Mouse (Mus musculus) ovary, adult 2 months (tissue): Measurements from ENCODE around the gene Gfy. TPM values are rescaled to one million over a fixed set of nuclear protein-coding genes. Genes with fewer than 3 reads are reported as not detected.

Experiments used
- polyA plus RNA-seq: library from polyadenylated mRNA; depleted of rRNA; stranded (reverse); fragments of >200 nt; gene quantifications from 2 replicates; pipeline ENCODE4 v1.2.3, GENCODE M21; 2012; rRNA removed

Gfy gene
- polyA plus RNA-seq: not detected in 2 replicates

DNA sequence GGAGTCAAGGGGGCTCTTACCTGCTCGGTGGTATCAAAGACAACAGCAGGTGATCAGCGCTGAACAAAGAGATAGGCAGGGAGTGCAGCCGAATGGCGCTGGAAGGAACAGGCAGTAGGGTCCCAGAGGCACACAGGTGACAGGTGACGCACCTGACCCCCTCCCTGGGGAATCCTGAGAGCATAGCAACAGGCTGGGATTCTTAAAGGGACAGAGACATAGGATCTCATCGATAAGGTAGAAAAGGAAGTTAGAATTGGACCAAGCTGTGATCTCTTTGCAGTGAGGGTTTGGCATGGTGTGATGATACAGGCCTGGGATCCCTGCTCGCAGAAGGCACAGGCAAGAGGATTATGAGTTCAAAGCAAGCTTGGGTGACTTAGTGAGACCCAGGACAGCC, at the start of gene Gfy:
Gene Gfy, minus strand, starts transcription at position 101 of the 400 bp plus-strand sequence.

DNA sequence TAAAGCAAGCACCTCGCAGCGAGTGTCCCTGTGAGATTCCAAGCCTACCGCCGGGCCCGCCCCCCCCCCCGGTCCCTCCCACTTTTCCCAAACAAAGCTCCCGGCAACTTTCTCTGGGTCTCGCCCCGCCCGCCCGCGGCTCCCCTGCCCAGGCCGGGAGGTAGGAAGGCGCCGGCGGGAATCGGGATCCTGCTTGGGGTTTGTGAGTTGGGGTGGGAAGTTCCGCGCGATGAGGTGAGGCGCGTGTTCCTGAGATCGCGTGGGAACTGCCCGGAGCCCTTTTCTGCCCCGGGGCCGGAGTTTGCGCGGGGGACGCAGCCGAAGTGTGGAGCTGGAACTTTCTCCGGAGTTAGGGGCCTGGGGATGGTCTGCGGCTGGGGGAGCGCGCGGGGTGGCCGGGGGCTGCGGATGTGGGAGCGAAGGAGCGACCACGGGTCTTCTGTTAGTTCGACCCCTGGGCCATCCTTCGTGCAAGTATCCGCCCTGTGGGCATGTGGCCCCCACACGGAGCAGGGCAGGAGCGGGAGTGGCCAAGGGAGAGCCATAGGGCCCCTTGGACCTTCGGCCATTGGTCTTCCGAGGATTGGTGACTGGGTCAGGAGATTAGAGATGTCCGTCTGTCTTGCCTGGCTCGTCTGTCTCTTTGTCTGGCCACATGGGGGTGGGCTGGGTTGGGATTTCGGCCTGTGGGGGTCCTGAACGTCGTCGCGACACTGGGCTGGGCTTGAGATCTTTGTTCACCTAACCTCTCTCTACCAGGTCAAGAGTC, 36.5 kb upstream of the Gfy start, which contains the start of gene Tead2:
Gene Tead2, plus strand, starts transcription at position 81 of the 769 bp plus-strand sequence.

DNA sequence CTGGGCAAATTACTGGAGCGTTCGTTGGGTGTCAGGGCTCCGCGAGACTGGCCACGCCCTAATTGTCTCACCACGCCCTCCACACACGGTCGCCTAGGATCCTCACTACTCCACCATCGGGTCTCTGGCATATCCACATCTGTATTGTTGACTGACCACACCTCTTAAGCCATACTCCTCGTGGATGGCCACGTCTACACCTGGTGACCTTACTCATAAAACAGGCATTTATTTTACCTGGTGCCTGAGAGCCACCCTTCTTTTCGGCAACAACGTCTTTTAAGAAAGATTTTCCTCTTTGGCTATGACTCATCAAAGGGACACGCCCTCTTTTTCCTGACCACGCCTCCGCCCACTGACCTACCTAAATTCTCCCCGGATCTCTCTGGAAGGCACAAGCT, 32.5 kb upstream of the Gfy start, which contains the start of gene Dkkl1:
Gene Dkkl1, minus strand, starts transcription at position 297 of the 401 bp plus-strand sequence.

DNA sequence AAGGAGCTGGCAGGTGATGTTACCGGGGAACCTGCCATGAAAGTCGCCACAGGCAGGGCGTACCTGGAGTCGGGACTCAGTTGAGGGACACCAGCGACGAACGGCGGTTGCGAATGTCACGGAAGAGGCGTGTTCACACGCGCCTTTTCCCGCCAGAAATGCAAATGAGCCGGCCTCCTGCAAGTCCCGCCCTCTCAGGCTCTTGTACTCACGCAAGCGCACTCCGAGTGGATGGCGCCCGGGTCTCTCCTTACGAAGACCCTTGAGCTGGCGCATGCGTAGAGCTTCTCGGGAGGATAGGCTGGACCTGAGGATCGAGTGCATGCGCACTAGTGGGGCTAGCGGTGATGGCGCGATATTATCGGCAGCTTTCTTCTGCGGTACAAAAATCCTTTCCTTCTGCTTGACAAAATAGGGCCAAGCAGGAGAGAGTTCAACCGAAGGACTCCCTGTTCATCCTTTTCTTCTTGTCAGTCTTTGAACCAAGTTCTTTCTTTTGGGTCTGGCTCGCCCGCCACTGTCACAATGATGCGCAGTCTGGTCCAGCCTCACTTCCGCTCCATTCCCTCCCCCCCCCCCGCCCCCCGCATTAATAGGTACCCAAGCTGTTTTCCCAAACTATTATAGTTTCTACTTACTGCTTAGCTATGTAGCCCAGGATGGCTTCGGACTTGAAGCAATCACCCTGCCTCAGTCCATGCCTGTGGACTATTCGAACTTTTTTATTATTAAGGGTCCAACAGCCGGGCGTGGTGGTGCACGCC, 25.2 kb upstream of the Gfy start, which contains the start of gene Ccdc155:
Gene Ccdc155, minus strand, starts transcription at position 513 of the 764 bp plus-strand sequence.

DNA sequence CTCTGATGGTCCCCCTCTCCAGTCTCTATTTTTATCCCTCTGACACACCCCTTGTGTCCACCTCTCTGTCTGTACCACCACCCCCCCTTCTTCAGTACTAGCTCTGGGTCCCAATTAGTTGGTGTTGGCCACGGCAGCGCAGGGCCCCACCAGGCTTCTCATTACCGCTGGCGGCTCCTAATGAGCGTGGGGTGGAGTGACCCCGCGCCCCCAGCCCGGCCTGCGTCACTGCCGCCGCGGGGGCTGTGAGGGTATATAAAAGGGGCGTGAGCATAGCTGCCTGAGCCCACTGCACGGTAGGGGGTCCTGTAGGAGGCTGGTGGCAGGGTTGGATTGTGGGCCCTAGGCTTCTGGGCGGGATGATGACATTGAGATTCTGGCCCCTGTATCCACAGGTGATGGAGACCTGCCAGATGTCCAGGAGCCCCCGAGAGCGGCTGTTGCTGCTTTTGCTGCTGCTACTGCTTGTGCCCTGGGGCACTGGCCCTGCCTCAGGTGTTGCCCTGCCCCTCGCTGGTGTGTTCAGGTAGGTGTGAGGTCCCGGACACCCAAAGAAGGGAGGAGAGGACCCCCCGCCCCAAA, 1.6 kb upstream of the Gfy start, which contains the start of gene Pth2:
Gene Pth2, plus strand, starts transcription at position 100 of the 582 bp plus-strand sequence.

DNA sequence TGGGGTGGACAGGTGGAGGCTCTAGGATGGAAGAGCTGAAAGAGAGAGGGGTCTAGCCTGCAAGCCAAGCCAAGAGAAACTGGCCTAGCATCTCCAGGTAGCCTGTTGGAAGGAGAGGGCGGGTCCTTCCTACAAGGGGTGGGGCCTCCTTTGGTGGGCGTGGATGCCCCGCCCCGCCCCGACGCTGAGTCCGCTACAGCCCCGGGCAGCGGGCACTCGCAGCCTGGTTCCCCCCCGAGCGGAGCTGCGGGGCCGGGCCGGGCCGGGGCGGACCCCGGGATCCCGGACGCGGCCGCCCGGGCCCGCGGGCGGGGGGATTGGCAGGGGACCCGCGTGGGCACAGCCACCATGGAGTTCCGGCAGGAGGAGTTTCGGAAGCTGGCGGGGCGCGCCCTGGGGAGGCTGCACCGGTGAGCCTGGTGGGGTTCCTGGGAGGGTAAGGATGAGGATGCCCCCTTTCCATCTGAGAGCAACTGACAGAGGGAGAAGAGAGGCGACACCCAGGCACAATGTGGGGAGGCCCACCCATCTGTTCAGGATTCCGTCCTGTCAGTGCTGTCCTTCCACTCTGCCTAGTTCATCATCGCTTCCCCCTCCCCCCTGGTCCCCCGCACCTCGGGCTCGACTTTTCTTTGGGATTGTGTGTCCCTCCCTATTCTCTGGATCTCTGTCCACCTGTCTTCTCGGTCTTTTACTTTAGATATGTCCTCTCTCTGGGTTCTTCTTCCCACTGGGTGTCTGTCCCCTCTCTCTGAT, 15.5 kb downstream of the Gfy start, which contains the start of gene Slc17a7:
Gene Slc17a7, plus strand, starts transcription at position 215 of the 756 bp plus-strand sequence.

DNA sequence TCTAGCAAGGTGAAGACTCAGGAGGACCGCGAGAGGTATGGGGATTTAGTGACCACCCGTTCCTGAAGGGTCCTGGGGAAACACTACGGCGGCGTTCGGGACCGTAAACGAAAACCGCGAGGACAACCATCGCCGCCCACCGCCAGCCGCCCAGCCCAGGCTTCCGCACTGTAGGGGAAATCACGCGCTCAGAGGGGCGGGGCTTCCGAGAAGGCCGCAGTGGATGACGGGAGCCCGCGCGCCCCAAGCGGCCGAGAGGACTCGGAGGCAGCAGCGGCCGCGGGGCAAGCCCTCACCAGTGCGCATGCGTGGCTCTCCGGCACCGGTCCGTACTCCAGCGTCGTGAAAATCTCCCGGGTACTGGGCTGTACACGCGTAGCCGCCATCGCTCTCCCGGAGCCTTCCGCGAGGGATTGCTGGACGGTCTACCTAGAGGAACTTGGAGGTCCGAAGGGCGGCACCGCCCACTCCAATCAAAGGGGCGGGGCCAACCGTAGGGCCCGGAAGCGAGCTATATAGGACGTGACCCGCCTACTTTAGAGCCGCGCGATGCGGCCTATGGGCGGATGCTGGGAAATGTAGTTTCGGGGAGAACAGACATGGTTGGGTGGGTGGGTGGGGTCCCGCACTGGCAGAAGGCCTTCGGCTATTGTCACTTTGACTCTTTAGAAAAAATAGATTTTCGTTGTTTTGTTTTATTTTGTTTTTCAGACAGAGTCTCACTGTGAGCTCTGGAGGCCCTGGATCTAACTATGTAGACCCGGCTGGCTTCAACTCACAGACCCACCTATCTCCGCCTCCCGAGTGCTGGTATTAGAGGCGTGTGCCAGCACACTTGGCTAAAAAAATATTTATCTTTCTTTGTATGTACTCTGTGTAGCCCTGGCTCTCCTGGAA, 25.0 kb downstream of the Gfy start, which contains the start of the genes Pih1d1 and Aldh16a1:
Gene Pih1d1, plus strand, starts transcription at position 208 of the 897 bp plus-strand sequence.
Gene Aldh16a1, minus strand, starts transcription at position 489 of the 897 bp plus-strand sequence.

DNA sequence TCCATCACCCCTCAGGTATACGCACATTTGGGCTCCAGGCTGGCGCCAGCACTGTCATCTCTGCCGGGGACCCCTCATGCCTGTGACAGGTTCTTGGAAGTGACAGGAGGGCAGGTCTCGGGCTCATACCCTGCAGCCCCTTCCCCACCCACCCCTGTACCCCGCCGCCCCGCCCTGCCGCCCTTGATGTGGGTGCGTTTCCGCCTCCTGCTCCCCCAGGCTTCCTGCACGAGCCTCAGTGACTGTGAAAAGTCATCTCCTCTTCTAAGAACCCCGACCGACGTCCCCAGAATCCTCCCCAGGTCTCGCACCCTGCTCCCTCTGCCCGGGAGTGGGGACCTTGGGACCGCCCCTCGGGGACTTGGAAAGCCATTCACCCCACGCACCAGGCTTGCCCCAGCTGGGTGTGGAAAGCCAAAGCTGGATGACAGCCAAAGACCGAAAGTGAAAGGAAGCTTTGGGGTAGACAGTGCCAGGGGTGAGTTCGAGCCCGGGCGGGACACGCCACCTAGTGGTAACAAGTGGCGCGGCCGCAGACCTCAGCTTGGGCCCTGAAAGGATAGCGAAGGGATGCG, 43.3 kb downstream of the Gfy start, which contains the start of the genes Gm45713 and Flt3l:
Gene Gm45713, minus strand, starts transcription at position 239 of the 575 bp plus-strand sequence.
Gene Flt3l, minus strand, starts transcription at position 440 of the 575 bp plus-strand sequence.

DNA sequence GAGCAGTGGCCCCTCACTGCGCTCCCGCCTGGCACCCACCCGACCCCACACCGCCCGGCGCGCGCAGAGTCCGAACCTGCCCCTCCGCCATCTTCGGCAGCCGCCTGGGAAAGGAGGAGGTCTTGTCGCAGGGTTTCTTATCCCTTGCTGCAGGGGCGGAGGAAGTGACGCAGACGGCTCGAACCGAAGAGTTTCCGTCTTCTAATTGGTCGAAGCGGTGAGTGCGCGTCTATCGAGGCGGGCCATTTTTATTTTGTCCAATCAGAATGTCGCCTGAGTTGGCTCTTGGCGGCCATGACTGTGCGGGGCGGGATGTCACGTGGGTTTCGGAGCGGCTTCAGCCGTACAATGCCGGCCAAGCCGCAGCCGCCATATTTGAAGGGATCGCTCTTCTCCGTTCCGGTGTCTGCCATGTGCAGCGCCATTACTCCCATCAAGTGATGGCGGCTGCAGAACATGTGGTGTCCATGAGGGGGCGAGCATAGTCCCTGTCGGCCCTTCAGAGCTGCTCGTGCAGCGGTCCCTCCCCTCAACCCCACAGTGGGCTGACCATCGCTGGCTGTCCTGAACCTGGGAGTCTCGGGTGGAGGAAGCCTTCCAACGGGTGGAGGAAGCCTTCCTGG, 50.6 kb downstream of the Gfy start, which contains the start of gene Rpl13a:
Gene Rpl13a, minus strand, starts transcription at position 138 of the 623 bp plus-strand sequence.

Other genes with a start within 250 kb of the Gfy start
- 0.08 TPM in 1 of 2 replicates, not detected in the other for gene Tsks, start 236.4 kb downstream of the Gfy start, polyA plus RNA-seq
- gene Cpt1c, start 204.7 kb downstream of the Gfy start, polyA plus RNA-seq: 61.1 and 66.1 TPM in 2 replicates
- 364 and 448 TPM in 2 replicates for gene Prmt1, start 193.0 kb downstream of the Gfy start, polyA plus RNA-seq
- 154 and 158 TPM in 2 replicates for gene Irf3, start 181.9 kb downstream of the Gfy start, polyA plus RNA-seq
- gene Bcl2l12, start 180.9 kb downstream of the Gfy start, polyA plus RNA-seq: 43.3 and 49.2 TPM in 2 replicates
- gene Scaf1, start 163.2 kb downstream of the Gfy start, polyA plus RNA-seq: 116 and 132 TPM in 2 replicates
- 161 and 171 TPM in 2 replicates for gene Rras, start 161.6 kb downstream of the Gfy start, polyA plus RNA-seq
- gene Prr12, start 126.7 kb downstream of the Gfy start, polyA plus RNA-seq: 17.5 and 18.4 TPM in 2 replicates
- gene Nosip, start 117.1 kb downstream of the Gfy start, polyA plus RNA-seq: 157 and 163 TPM in 2 replicates
- gene Prrg2, start 116.9 kb downstream of the Gfy start, polyA plus RNA-seq: 90.9 and 100 TPM in 2 replicates
- 537 and 545 TPM in 2 replicates for gene Rcn3, start 87.3 kb downstream of the Gfy start, polyA plus RNA-seq
- gene Fcgrt, start 75.7 kb downstream of the Gfy start, polyA plus RNA-seq: 132 and 135 TPM in 2 replicates
- gene Rps11, start 55.1 kb downstream of the Gfy start, polyA plus RNA-seq: 173 and 237 TPM in 2 replicates
- 1,241 and 3,203 TPM in 2 replicates for gene Rpl13a, start 50.8 kb downstream of the Gfy start, polyA plus RNA-seq
- gene Gm45713, start 43.3 kb downstream of the Gfy start, polyA plus RNA-seq: 1.9 TPM in 1 of 2 replicates, not detected in the other
- gene Flt3l, start 43.1 kb downstream of the Gfy start, polyA plus RNA-seq: 38.5 and 68.0 TPM in 2 replicates
- gene Pih1d1, start 25.3 kb downstream of the Gfy start, polyA plus RNA-seq: 60.2 and 64.9 TPM in 2 replicates
- gene Aldh16a1, start 25.0 kb downstream of the Gfy start, polyA plus RNA-seq: 87.7 and 97.6 TPM in 2 replicates
- 0.17 and 0.20 TPM in 2 replicates for gene Slc17a7, start 15.6 kb downstream of the Gfy start, polyA plus RNA-seq
- gene Pth2, start 1.4 kb upstream of the Gfy start, polyA plus RNA-seq: not detected in 2 replicates
- gene Ccdc155, start 25.3 kb upstream of the Gfy start, polyA plus RNA-seq: 3.1 and 4.1 TPM in 2 replicates
- 2.1 and 3.3 TPM in 2 replicates for gene Dkkl1, start 32.6 kb upstream of the Gfy start, polyA plus RNA-seq
- 119 and 183 TPM in 2 replicates for gene Tead2, start 36.2 kb upstream of the Gfy start, polyA plus RNA-seq
- 13.2 and 14.5 TPM in 2 replicates for gene Cd37, start 59.5 kb upstream of the Gfy start, polyA plus RNA-seq
- 0.15 and 0.40 TPM in 2 replicates for gene Slc6a16, start 61.5 kb upstream of the Gfy start, polyA plus RNA-seq
- 0.24 TPM in 1 of 2 replicates, not detected in the other for gene Slc6a21, start 97.9 kb upstream of the Gfy start, polyA plus RNA-seq
- 58.6 and 62.0 TPM in 2 replicates for gene Trpm4, start 154.2 kb upstream of the Gfy start, polyA plus RNA-seq
- 0.46 and 0.51 TPM in 2 replicates for gene Hrc, start 155.7 kb upstream of the Gfy start, polyA plus RNA-seq
- gene Ppfia3, start 187.4 kb upstream of the Gfy start, polyA plus RNA-seq: 11.9 and 12.1 TPM in 2 replicates
- gene Lin7b, start 191.0 kb upstream of the Gfy start, polyA plus RNA-seq: 43.0 and 49.1 TPM in 2 replicates
- gene Snrnp70, start 216.2 kb upstream of the Gfy start, polyA plus RNA-seq: 271 and 341 TPM in 2 replicates
- gene Kcna7, start 226.1 kb upstream of the Gfy start, polyA plus RNA-seq: 0.28 and 0.36 TPM in 2 replicates
- 3.7 and 3.9 TPM in 2 replicates for gene Ntf5, start 234.1 kb upstream of the Gfy start, polyA plus RNA-seq
- gene Lhb, start 241.3 kb upstream of the Gfy start, polyA plus RNA-seq: 30.6 and 32.8 TPM in 2 replicates